Mouse (Mus musculus) forebrain, embryonic 12.5 days (tissue): ENCODE data around the gene Tmem132c. TPM values are rescaled to one million over a fixed set of nuclear protein-coding genes. Genes with fewer than 3 reads are reported as not detected.
"Not testable (repeated sequence)": the region's sequence is repeated elsewhere in the genome, so short reads cannot be mapped to it uniquely, and the experiment has no call there.

Source experiments
- ATAC-seq: fragments of 200-750 bp; cut with Nextera tagmentation; 2 replicates; pipeline ENCODE4 v1.8.0; 2017; ENCODE audit warnings: moderate TSS enrichment; ENCODE audit not compliant: low FRiP score
- H3K27ac ChIP-seq: fragments of 300-500 bp; sonication (generic); 2 replicates; pipeline ENCODE4 v1.5.1; 2016; ENCODE audit warnings: mild to moderate bottlenecking
- H3K27me3 ChIP-seq: fragments of 300-500 bp; sonication (generic); 2 replicates; pipeline ENCODE4 v1.6.1; 2016; ENCODE audit warnings: mild to moderate bottlenecking
- H3K36me3 ChIP-seq: fragments of 300-500 bp; sonication (generic); replicated peaks from 2 replicates; pipeline ENCODE4 v1.6.1; 2016; ENCODE audit warnings: mild to moderate bottlenecking
- H3K4me1 ChIP-seq: fragments of 300-500 bp; sonication (generic); 2 replicates; pipeline ENCODE4 v1.6.1; 2016
- H3K4me2 ChIP-seq: fragments of 300-500 bp; sonication (generic); 2 replicates; pipeline ENCODE4 v1.6.1; 2016; ENCODE audit warnings: mild to moderate bottlenecking, moderate library complexity
- H3K4me3 ChIP-seq: fragments of 300-500 bp; sonication (generic); replicated peaks from 2 replicates; pipeline ENCODE4 v1.5.1; 2016; ENCODE audit warnings: mild to moderate bottlenecking
- H3K9ac ChIP-seq: fragments of 300-500 bp; sonication (generic); 2 replicates; pipeline ENCODE4 v1.6.1; 2016; ENCODE audit warnings: mild to moderate bottlenecking
- H3K9me3 ChIP-seq: fragments of 300-500 bp; sonication (generic); 2 replicates; pipeline ENCODE4 v1.6.1; 2016
- WGBS: fragments of 180-500 bp; shearing (Covaris S2); methylation state at CpG from one replicate; pipeline ENCODE4 v1.1.7; 2016; 5-methylcytosine and 5-hydroxymethylcytosine counted together
- polyA plus RNA-seq: library from polyadenylated mRNA; unstranded; fragments of >200 nt; fragmentation: Nextera tagmentation; extraction: Ambion mirVana; gene quantifications from 2 replicates; pipeline ENCODE4 v1.2.1, GENCODE M21; 2016

Tmem132c gene
- polyA plus RNA-seq, 1 experiment from 2014 or later, result 20.9 TPM

DNA sequence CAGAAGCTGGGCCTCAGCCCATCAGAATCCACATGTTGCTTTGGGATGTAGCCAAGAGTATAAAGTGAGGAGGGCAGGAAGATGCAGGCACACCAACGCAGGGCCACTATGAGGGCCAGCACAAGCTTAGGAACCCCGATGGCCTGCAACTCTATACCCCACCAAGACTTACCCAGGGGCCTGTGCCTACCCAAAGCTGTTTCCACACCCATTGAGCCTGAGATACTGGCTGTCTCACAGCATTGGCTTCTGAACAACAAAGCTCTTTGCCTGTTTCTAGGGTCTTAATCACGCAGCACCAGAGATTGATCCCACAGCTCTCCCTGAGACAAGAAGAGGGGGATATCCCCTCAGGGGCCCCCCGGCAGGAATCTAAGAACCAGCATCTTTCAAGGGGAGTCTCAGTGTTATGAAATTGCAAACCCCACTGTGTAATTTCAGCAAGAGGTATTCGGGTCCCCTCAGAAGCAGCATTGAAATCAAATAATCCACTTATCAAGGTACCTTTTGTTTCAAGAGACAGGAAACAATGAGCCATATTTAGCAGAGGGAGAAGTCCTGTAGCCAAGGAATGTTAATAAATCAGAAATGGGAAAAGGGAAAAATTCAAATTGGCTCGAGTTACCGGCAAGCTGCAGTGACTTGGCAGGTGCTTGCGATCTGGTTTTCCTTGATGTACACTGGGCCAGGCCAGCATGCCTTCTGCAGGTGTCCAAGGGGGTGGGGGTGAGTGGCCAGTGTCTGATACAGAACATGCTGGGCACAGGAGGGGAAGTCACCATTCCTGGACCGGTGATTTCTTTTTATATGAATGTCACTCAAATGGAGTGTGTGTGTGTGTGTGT, 107.8 kb downstream of the Tmem132c start:
- Histone ChIP-seq H3K9me3 (no peaks in the 10 kb centered on the region), H3K4me1 (peaks cover 35% of the 10 kb centered on the region), H3K27me3 (0 out of 2 replicates have a peak, but pooled peaks cover 3% of the 10 kb centered on the region), H3K4me3 (no peak overlapping the region), H3K27ac (peak overlapping the region; percentile 63), H3K9ac (no peak overlapping the region), H3K36me3 (no peaks in the 10 kb centered on the region), H3K4me2 (no peak overlapping the region)
- WGBS, result 58% methylated on average over 9 of the region's 9 CpGs
- no peak for ATAC-seq

DNA sequence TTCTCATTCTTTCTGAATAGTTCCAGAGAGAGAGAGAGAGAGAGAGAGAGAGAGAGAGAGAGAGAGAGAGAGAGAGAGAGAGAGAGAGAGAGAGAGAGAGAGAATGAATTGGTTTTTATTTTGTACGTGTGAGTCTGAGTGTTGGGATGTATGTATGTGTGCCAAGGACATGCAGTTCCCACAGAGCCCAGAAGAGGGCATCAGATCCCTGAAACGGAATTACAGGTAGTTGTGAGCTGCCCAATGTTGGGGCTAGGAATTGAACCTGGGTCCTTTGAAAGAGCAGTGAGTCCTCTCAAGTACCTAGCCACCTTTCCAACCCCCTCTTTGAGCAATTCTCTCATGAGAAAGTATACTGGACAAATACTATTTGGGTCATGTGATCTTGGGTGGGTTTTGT, 111.4 kb downstream of the Tmem132c start:
- no peak overlapping the region for H3K4me3 ChIP-seq
- H3K9ac ChIP-seq, result no peak overlapping the region
- 66% methylated on average over 2 of the region's 2 CpGs for WGBS
- no peak overlapping the region for H3K4me2 ChIP-seq
- H3K27ac ChIP-seq, result no peak overlapping the region
- H3K9me3 ChIP-seq, result no peaks in the 10 kb centered on the region
- H3K4me1 ChIP-seq, result peaks cover 25% of the 10 kb centered on the region
- no peaks in the 10 kb centered on the region for H3K27me3 ChIP-seq
- ATAC-seq, result no peak
- no peaks in the 10 kb centered on the region for H3K36me3 ChIP-seq

DNA sequence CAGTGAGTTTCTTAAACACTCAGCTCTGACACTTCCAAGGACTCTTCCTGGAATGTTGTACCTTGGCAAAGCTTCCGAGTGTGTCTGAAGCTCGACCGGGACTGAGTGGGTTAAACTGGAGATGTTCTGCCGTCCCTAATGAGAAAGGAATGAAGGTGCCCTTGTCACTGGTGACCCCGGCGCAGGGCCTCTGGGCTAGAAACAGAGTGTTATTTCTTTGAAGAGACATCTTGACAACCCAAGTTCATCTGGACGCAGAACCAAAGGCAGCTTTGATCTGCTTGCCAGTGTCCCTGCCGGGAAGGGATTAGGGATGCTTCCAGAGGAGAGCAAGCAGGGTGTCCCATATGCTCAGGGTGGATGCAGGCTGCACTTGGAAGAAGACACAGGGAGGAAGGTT, 114.2 kb downstream of the Tmem132c start:
- 39% methylated on average over 8 of the region's 8 CpGs for WGBS
- Histone ChIP-seq H3K27ac (no peak overlapping the region), H3K9ac (no peak overlapping the region), H3K4me1 (peaks cover 10% of the 10 kb centered on the region), H3K9me3 (no peaks in the 10 kb centered on the region), H3K27me3 (no peaks in the 10 kb centered on the region), H3K36me3 (peaks cover 10% of the 10 kb centered on the region), H3K4me3 (no peak overlapping the region), H3K4me2 (no peak overlapping the region)
- ATAC-seq, result no peak

DNA sequence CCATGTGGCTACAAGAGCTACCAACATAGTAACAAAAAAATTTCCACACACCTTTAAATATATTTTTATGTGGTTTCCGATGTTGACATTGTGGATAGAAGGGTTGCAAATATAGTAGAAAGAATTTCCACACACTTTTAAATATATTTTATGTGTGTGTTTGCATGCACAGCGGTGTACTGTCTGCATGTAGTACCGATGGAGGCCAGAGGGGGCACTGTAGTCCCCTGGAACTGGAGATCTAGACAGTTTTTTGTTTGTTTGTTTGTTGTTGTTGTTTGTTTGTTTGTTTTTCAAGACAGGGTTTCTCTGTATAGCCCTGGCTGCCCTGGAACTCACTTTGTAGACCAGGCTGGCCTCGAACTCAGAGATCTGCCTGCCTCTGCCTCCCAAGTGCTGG, 116.3 kb downstream of the Tmem132c start:
- H3K4me1 ChIP-seq, result peaks cover 10% of the 10 kb centered on the region
- H3K9me3 ChIP-seq, H3K27me3 ChIP-seq, H3K9ac ChIP-seq, H3K4me3 ChIP-seq, H3K4me2 ChIP-seq, ATAC-seq, H3K36me3 ChIP-seq, H3K27ac ChIP-seq: not testable (repeated sequence)
- 87% methylated on average over 4 of the region's 4 CpGs for WGBS

DNA sequence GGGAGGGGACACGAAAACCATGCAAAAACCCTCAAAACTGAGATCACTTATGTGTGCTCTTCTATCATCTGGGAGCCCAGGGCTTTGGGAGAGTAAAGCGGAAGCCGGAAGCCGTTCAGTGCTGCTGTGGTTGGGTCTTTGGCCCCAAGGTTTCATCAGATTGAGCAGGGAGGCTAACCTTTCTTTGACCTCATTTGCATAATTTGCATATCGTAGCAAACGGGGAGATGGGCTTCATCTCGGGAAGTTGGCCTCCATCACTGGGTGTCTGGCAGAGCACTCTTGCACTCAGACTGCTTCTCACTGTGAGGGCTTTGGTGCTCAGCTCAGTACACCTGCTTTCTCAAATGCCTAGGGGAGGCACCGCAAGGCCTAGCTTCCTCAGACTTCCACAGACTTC, 119.5 kb downstream of the Tmem132c start:
- no peak overlapping the region for H3K4me3 ChIP-seq
- no peak for ATAC-seq
- H3K36me3 ChIP-seq, result peaks cover 10% of the 10 kb centered on the region
- 78% methylated on average over 8 of the region's 8 CpGs for WGBS
- no peak overlapping the region for H3K9ac ChIP-seq
- H3K27ac ChIP-seq, result no peak overlapping the region
- no peak overlapping the region for H3K4me2 ChIP-seq
- H3K9me3 ChIP-seq, result no peaks in the 10 kb centered on the region
- H3K27me3 ChIP-seq, result no peaks in the 10 kb centered on the region
- H3K4me1 ChIP-seq, result peaks cover 2% of the 10 kb centered on the region

DNA sequence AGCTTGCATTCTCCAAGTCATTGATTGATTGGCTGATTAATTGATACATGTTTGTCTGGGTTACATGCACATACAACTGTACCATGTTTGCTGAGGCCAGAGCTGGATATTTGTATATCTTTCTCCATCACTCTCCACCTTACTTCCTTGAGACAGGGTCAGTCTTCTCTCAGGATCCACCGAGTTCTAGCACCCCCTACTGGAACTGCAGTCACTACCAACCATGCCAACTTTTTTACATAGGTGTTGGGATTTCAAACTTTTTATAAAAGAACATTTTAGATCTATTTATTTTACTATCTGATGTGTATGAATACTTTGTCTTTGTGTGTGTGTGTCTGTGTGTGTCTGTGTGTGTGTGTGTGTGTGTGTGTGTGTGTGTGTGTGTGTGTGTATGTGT, 123.5 kb downstream of the Tmem132c start:
- Histone ChIP-seq H3K4me1 (peaks cover 6% of the 10 kb centered on the region; the same call in 1 of the 2 replicates), H3K9me3 (no peaks in the 10 kb centered on the region), H3K4me2 (no peak overlapping the region), H3K27ac (no peak overlapping the region), H3K4me3 (no peak overlapping the region), H3K36me3 (peaks cover 3% of the 10 kb centered on the region), H3K27me3 (no peaks in the 10 kb centered on the region), H3K9ac (no peak overlapping the region)
- 19% methylated on average over 1 of the region's 1 CpGs for WGBS
- no peak for ATAC-seq

DNA sequence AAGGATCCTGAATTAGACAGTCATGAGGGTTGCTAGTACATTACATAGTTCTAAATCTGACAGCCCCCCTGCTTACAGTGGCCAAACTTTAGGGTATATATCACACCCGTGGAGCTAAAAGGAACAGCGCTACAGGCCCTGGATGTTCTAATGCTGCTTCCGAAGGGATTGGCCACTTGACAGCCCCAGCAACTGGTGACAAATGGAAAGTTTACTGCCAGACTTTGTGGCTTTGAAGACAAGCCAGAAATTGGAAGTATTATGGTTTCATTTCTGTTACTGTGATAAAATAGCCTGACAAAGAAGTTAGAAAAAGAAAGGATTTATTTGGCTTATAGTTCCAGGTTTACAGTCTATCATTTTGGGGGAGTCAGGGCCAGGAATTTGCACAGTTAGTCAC, 126.6 kb downstream of the Tmem132c start:
- H3K9ac ChIP-seq, result no peak overlapping the region
- no peak overlapping the region for H3K27ac ChIP-seq
- H3K4me2 ChIP-seq, result no peak overlapping the region
- no peak for ATAC-seq
- no peaks in the 10 kb centered on the region for H3K9me3 ChIP-seq
- 94% methylated on average over 3 of the region's 3 CpGs for WGBS
- H3K4me3 ChIP-seq, result no peak overlapping the region
- H3K27me3 ChIP-seq, result no peaks in the 10 kb centered on the region; the same call in 1 of the 2 replicates
- H3K36me3 ChIP-seq, result no peaks in the 10 kb centered on the region
- H3K4me1 ChIP-seq, result peaks cover 18% of the 10 kb centered on the region

DNA sequence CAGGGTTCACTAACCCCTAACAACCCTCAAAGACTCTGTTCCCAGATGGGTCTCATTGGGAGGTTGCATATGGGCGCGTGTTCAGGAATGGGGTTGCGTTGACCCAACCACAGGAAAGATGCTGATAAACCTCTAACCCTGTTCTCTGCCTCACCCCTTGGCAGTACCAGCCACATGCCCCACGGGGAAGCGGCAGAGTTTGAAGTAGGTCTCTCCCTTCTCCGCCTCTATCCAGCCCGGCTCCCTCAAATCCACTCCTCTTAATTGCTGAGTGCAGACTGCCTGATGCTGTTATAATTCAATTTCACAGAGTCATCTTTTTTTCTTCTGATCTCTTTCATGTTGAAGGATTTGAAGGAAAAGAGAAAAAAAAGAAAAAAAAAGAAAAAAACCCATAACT, 128.2 kb downstream of the Tmem132c start:
- Histone ChIP-seq H3K4me3 (no peak overlapping the region), H3K9ac (no peak overlapping the region), H3K4me1 (peaks cover 18% of the 10 kb centered on the region), H3K9me3 (no peaks in the 10 kb centered on the region), H3K27ac (peak overlapping the region; percentile 32; the same call in 1 of the 2 replicates), H3K36me3 (no peaks in the 10 kb centered on the region), H3K4me2 (no peak overlapping the region), H3K27me3 (no peaks in the 10 kb centered on the region; the same call in 1 of the 2 replicates)
- ATAC-seq, result no peak
- whole genome bisulfite sequencing, result 79% methylated on average over 7 of the region's 7 CpGs

DNA sequence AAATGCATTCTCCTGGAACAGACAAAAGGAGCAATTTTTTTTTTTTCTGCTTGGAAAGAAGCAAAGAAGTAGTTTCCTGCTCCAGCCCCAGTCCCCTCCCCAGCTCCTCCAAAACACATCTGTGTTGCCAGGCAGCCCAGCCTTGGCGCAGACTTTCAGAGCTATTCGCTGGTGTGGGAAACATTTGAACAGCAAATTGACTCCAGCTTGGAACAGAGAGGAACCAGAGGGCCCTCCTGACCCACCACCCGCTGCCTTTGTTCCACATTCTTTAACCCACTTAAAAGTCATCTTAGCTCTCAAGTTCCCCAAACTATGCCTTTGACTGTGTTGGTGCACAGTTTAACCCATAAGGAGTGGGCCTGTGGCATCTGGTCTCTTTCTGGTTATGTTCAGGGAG, 128.9 kb downstream of the Tmem132c start:
- Histone ChIP-seq H3K4me2 (no peak overlapping the region), H3K9me3 (no peaks in the 10 kb centered on the region), H3K27me3 (no peaks in the 10 kb centered on the region; the same call in 1 of the 2 replicates), H3K9ac (no peak overlapping the region), H3K4me3 (no peak overlapping the region), H3K4me1 (peaks cover 18% of the 10 kb centered on the region), H3K27ac (peak overlapping the region; percentile 32; the same call in 1 of the 2 replicates), H3K36me3 (no peaks in the 10 kb centered on the region)
- WGBS, result 17% methylated on average over 3 of the region's 3 CpGs
- ATAC-seq, result no peak

DNA sequence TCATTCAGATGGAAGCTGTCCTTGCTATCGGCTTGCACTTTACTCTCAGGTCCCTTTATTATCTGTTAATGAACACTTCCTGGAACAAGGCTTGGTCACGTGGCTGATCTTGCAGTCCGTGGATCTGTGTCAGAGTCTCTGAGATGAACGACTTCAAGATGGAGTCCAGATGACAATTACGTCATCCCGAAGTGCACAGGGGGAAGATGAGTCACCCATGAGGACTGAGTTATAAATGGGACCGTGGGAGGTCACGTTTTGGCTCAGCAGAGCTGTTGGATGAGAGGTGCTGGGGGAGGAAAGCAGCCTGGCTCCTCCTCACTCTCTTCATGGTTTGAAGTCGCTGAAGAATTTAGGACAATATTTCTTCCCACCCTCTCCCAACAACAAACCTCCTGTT, 132.6 kb downstream of the Tmem132c start:
- H3K27me3 ChIP-seq, result no peaks in the 10 kb centered on the region; the same call in 1 of the 2 replicates
- H3K36me3 ChIP-seq, result no peaks in the 10 kb centered on the region
- H3K4me1 ChIP-seq, result peaks cover 25% of the 10 kb centered on the region
- H3K9me3 ChIP-seq, result no peaks in the 10 kb centered on the region
- no peak overlapping the region for H3K9ac ChIP-seq
- no peak overlapping the region for H3K4me3 ChIP-seq
- ATAC-seq, result no peak
- no peak overlapping the region for H3K27ac ChIP-seq
- 93% methylated on average over 9 of the region's 9 CpGs for WGBS
- H3K4me2 ChIP-seq, result no peak overlapping the region

DNA sequence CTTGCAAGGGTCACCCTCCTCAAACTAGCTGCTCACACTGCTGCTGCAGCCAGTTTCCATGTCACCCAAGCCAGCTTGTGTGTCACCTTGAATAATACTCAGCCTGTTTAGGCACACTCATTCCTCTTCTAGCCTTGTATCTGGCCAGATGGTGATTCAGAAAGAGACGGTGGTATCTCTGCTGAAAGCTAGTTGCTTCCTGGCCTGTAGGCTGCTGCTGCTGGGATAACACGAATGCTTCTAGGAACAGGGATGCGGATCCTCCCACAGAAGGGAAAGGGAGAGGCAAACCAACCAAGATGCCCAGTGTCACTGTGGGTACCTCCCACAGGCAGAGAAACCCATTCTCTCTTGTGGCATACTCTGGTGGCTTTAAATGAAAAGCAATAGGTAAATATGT, 134.0 kb downstream of the Tmem132c start:
- H3K4me1 ChIP-seq, result peaks cover 15% of the 10 kb centered on the region
- WGBS, result over 99% methylated on average over 3 of the region's 3 CpGs

DNA sequence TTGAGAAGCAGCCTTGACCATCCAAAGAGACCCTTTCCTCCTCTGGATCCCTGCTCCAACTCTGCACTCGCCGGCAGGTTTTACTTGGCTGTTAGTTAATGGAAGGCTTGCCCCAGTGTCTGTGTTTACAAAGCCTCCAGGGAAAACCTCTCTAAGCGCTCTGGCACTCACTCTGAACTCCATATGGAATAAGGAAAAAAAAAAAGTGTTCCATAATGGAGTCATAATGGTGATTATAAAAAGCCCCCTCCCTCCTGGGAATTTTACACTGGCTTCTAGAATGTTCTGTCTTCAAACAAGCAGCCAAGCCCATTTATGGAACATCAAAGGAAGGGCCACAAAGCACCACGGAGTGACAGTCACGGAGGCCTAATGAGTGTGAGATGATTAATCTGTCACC, 136.9 kb downstream of the Tmem132c start:
- no peak for ATAC-seq
- H3K27ac ChIP-seq, result 0 out of 2 replicates have a peak overlapping the region, but pooled peaks have one; percentile 50
- H3K4me1 ChIP-seq, result peaks cover 14% of the 10 kb centered on the region; the same call in 1 of the 2 replicates
- H3K36me3 ChIP-seq, result no peaks in the 10 kb centered on the region
- WGBS, result 46% methylated on average over 5 of the region's 5 CpGs
- no peak overlapping the region for H3K9ac ChIP-seq
- no peak overlapping the region for H3K4me2 ChIP-seq
- H3K4me3 ChIP-seq, result no peak overlapping the region
- H3K9me3 ChIP-seq, result no peaks in the 10 kb centered on the region
- H3K27me3 ChIP-seq, result no peaks in the 10 kb centered on the region

More for the DNA sequence above, 134.0 kb downstream of the Tmem132c start:
- H3K36me3 ChIP-seq, result no peaks in the 10 kb centered on the region
- H3K9me3 ChIP-seq, result no peaks in the 10 kb centered on the region
- no peaks in the 10 kb centered on the region; the same call in 1 of the 2 replicates for H3K27me3 ChIP-seq
- H3K9ac ChIP-seq, result no peak overlapping the region
- no peak overlapping the region for H3K27ac ChIP-seq
- H3K4me2 ChIP-seq, result no peak overlapping the region
- no peak overlapping the region for H3K4me3 ChIP-seq
- no peak for ATAC-seq

DNA sequence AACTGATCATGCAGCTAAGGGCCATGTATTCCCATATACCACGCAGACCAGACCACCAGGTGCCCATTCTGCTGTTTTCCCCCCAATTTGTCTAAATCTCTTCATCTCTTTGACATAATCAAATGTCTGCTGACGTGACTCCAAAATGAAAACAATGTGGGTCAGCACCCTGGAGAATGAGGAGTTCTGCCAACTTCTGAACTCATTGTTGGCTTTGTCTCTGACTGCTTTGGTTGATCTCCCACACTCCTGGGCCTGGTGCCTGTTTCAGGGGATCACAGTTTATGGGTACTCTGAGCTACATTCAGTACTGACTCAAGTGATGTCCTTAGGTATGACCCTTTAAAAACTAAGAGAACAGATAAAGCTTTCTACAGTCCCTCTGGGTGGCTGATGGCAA, 137.7 kb downstream of the Tmem132c start:
- 84% methylated on average over 2 of the region's 2 CpGs for WGBS

More for the DNA sequence above, 137.7 kb downstream of the Tmem132c start:
- no peak overlapping the region for H3K9ac ChIP-seq
- no peaks in the 10 kb centered on the region for H3K9me3 ChIP-seq
- H3K27ac ChIP-seq, result no peak overlapping the region
- no peaks in the 10 kb centered on the region for H3K27me3 ChIP-seq
- no peaks in the 10 kb centered on the region for H3K36me3 ChIP-seq
- no peak for ATAC-seq
- H3K4me1 ChIP-seq, result peaks cover 14% of the 10 kb centered on the region; the same call in 1 of the 2 replicates
- no peak overlapping the region for H3K4me2 ChIP-seq
- no peak overlapping the region for H3K4me3 ChIP-seq
